Mouse (Mus musculus) right cerebral cortex, postnatal 10 days (tissue): ENCODE measurements around the gene Rxrg.
A peak's percentile ranks its signal among the peaks of the same experiment; 100 is the strongest.

Experiments
- DNase-seq, 2 experiments: peaks; one replicate each; pipeline ENCODE4 v3.0.0; 2021; ENCODE audit warnings: low spot score in 2 of 2

Gene Rxrg

DNA sequence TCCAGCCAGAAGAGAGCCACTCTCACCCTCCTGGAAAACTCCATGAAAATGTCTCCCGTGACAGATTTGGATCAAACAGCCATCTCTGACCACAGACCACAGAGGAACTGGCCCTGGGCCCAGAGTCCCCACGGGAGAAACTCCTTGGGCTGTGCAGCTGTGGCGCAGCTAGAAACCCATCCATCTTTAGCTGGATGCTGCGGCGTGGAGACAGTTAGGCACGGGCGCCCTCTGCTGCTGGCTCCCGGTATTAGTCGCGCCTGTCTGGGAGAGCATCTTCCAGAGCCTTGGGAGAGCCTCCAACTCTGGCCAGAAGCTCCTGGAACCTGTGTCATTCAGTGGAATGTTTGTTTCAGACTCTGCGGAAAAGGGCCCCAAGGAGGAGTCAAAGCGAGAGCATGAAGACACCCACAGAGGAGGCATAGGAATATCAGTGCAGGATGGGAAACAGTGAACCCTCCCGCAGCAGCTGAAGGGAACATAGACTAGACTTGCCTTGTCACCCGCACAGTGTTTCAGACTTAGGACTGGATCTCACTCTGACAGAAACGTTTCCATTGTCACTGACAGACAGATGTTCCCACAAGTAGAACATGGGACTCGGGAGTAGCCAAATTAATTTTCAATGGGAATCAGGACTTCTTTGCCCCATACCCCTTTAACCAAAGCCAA, 46.8 kb downstream of the Rxrg start:
- DNase-seq: peak; percentile 84 to 92

DNA sequence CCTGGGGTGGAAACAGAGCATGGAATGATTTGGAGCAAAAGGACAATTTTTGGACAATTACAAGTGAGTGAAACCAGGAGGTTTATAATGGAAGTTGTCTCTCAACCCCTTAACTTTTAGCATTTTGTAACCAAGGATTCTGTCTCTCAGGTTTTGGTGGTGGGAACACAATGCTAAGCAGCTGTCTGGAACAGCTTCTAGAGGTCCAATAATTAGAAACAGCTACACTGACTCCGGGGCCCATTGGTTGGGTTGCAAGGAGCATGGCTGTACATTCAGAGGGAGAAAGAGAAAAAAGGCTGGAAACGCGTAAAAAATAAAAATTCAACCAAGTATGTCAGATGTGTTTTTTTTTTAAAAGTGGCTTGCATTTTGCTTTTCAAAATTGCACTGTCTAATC, 50.5 kb downstream of the Rxrg start:
- no peak for DNase-seq

- DNase-seq: no peak
Observed at GRCm38 (mm10) chr1:167649122-167649633, 51.0 kb downstream of the Rxrg start.

DNA sequence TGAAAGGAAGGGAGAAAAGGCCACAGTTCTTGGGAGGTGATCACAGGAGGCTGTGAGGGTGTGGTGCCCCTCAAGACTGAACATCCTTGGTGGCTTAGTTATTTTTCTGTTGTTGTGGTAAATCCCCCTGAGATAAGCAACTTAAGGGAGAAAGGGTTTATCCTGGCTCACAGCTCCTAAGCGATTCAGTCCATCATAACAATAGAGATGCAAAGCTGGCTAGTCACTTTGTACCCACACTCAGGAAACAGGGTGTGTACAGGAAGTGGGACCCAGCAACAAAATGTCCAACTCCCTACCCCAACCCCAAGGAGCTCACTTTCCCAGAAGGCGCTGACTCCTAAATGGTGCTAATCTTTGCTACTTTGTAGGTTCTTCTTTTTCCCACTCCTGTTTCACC, 54.2 kb downstream of the Rxrg start:
- DNase-seq: no peak

DNA sequence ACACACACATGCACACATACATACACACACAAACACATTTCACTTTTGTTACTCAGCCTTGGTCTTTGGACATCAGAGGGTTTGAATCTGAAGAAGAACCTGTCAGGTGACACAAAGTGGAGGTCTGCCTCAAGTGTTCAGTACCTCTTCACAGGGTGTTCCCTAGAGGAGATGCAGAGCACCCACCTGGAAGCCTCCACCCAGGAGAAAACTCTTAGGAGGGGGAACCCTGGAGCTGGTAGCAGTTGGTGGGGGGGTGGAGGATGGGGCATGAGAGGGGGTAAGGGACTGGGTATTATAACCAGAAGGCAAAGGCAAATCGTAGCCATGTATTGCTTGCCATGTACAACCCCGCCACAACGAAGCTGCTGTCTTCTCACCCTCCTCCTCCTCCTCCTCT, 60.9 kb downstream of the Rxrg start:
- DNase-seq: no peak

GRCm38 (mm10) chr1:167660521-167661101, 62.4 kb downstream of the Rxrg start:
- DNase-seq: peak; percentile 78

DNA sequence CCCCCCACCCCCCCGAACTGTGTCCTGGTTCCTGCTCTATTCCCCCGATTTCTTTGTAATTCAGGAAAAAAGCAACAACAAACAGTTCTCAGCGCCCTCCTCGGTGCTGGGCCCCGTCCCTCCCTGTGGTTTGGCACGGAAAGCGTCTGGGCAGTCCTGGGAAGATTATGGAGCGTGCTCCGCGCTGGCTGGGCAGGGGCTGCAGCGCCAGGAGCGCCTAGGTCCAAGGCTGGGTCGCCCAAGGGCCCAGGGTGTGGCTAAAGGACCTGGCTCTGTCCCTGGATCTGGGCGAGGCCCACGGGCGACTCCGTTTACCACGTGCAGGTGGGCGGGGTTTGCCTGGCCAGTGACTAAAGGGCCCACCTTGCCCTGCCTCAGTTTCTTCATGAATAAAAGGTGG, 62.9 kb downstream of the Rxrg start:
- DNase-seq: peak in 1 of 2 experiments; percentile 56

DNA sequence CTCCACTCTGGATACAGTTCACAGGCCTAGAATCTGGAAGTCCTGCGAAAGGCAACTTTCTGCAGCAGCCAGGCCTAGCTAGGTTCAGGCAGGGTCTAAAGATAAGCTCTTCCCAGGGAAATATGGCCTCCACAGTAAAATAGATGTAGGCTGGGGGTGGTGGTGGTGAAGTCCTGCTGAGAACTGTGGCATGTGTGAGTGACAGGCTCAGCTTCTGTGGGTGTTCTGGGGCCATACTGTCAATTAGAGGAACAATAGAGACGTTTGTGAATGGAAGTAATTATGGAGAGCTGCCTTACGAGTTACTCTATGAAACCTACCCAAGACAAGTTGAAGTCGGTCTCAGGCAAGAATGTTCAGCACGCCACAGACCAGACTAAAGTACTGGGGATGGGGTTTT, 65.0 kb downstream of the Rxrg start:
- no peak for DNase-seq

DNA sequence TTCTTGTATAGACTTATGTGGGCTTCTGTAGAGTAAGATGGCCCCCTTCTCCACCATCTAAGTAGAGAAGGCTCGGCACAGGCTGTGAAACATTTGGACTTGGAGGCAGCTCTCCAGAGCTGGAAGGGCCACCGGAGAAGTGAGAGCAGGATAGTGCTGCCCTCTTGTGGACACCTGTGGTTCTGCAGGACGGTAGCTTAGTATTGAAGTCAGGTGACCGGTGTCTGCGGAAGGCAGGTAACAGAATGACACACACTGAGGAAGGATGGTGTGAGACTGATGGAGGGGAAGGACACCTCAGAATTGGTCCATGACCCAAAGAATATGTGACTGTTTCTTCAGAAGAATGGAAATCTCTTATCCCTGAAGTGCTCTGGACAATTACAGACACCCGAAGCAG, 71.6 kb downstream of the Rxrg start:
- peak in 1 of 2 experiments; percentile 50 for DNase-seq

DNA sequence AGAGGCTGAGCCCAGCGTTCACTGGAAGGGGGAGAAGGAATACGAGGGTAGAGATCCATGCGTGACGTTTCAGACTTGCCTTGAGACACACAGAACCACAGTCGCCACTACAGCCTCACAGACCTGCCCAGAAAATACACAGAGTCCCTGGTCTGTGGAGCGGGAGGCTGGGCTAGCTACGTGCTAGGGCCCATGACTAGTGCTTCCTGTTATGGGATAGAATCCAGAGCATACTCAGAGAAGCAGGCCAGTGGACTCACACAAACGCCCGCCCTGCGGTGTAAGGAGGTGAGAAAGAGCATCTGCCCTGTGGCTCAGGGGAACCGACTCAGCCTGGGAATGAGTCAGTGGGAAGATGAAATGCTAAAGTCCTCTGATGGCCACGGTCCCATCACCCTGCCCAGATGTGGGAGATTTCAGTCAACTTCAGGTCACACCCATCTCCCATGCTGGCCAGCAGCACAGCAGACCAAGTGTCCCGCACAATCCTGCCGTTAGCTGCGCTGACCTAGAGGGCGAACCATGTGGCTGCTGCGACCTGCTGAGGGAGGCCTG, 74.3 kb downstream of the Rxrg start:
- DNase-seq: no peak

- no peak for DNase-seq
Observed at GRCm38 (mm10) chr1:167679061-167679460, 80.9 kb downstream of the Rxrg start.

DNA sequence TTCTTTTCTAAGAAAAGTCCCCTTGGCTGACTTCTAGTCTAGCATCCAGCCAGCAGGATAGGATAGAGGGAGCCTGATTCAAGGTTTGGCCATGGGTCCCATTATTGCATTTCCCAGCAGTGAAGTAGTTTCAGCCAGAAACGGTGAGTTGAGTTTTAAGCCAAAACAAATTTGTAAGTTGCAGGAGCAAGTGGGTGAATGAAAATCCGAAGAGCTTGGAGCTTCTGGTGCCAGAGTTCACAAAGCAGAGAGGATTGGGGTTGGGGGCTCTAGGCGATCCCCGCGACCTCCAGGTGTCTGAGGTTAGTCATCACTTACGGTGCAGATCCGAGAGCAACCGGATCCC, 89.8 kb downstream of the Rxrg start:
- DNase-seq: no peak

DNA sequence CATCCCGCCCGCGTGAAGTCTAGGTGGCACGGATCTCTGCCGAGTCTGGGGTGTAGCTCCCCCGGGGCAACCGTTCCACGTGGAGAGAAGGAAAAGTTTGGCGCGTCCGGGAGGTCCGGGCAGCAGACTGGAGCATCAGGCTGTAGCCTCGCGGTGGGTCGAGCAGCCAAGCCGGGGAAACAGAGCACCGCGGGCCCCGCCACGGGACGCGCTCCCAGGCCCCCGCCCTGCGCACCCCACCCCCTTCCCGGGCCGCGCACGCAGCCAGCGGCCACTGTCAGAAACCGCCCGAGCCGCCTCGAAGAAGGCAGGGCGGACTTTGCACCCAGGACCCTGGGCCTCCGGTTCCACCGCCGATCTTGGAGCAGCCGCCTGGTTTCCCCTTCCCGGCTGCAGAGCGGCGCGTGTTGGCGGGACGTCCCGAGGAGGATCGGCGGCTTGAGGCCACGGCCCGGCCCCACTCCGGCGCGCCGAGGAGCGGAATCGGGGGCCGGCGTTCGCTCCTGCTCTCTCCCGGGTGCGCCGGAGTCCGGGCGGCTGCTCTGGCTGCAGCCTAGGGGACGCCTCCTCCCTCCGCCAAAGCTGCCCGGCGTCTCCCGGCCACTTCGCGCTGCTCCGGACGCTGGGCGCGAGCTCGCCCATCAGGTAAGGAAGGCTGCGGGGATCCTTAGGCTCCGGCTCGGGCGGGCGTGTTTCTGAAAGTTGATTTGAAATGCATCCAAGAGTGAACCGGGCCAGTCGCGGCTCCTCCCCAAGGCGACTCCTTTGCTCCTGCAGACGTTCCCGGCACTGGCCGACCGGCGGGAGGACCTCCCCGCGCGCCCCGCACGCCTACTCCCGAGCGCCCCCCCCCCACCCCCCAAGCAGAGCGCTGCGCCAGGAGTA, 90.4 kb downstream of the Rxrg start:
- DNase-seq: no peak

- DNase-seq: no peak
Observed at GRCm38 (mm10) chr1:167689232-167689261, 90.9 kb downstream of the Rxrg start, which contains the start of gene Lmx1a. TSS of gene Lmx1a (plus strand) at chr1:167689237.
